Mouse (Mus musculus) hindlimb bud, embryonic 11.5 days (tissue): ENCODE measurements at regions not wholly inside any gene's neighbourhood (a gene's known extent, or its start where the extent isn't known, plus 50 kb on each side); places are given as distances from the start of the nearest gene placed in this dataset.
A peak's percentile ranks its signal among the peaks of the same experiment; 100 is the strongest.

Source experiments
- DNase-seq: peaks from one replicate; pipeline ENCODE4 v3.0.0-alpha.2; 2012; ENCODE audit warnings: low read depth, low spot score; ENCODE audit errors: extremely low spot score

DNA sequence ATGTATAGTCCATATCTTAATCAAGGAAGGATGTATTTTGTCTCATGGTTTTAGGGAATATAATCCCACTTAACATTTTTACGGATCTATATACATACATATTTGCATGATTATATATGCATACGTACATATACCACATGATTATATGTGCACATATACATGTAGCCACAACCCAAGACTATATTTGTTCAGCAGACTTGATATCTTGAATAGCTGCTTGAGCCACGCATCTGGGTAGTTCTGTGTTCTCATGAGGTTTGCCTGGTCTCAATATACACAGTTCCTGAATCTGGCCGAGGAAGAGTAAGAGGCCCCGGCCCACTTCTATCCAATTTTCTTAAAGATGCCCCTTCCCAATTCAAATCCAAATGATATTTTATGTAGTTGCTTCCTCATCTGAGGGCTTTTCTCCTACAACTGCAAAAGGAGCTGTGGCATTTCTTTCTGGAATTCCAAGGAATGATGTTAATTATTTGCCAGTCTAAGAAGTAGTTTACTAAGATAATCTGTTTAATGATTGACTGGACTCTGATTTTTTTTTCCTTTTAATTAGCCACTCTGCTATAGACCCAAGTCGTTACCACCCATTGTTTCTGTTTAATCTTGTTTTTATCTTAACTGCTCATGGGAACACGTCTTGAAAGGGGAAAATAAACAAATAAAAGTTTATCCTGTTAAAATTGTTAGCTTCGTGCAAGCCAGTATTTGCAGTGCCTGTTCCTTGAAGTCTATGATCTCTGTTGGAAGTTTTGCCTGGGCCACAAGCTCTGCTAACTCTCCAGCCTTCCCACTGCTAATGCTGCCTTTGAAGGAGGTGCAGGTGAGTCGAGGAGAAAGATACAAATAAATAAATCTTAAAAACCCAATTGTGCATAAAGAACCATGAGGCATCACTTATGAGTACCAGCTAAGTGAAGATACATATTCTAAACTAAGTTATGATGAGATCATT, 112.9 kb upstream of the Kitl start:
- DNase-seq = no peak

DNA sequence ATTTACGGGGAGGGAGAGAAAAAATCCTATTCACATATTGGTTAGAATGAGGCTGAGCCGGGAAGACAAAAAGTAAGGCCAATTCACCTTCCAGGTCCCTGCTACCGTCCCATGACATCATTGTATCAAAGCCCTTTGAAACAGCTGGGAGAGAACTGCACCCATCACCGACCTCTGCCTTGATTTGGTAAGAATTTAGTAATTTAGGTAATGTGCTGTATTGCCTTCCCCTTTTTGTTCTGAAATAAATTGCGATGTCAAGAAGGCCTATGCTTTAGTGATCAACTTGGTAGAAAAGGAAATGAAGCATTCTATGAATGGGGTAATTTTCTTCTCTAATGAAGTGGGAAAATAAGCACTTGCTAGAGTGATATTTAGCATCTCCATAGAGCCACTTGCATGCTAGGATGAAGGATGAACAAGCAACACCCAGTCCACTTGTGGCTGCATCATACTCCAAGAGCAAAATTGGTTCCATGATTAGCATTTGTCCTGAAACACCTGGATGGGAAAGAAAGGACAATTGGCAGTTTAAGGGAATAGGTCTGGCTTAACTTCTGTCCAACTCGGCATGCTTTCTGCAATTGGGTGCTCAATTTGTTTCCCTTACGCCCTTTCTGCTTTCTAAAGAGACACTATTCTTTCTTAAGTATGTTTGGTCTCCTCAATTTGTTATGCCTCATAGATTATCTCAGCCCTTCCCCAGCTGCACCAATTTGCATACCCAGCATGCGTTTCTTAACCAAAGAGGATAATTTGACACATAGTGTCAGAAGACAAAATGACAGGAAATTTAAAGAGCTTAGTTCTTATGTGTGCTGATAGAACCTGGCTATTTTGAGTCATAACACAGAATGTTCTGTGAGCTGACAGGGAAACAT, 114.2 kb upstream of the Kitl start:
- no peak for DNase-seq

DNA sequence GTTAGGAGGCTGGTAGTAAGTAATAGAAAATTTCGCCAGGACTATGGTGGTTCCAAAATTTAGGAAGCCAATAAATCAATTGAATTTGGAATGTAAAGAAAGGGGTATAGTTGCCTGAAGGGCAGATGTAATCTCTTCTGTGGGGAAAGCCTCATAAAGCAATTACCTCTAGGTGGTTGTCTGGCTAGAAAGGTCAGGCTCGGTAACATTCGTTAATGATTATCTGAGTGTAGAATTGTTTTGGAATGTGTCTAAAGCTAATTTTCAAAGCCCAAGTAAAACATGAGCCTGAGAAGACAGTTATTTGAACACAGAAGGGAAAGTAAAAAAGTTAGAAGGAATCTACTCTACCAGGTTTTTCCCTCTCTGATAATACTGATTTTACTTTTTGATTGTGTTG, 121.4 kb upstream of the Kitl start:
- no peak for DNase-seq

DNA sequence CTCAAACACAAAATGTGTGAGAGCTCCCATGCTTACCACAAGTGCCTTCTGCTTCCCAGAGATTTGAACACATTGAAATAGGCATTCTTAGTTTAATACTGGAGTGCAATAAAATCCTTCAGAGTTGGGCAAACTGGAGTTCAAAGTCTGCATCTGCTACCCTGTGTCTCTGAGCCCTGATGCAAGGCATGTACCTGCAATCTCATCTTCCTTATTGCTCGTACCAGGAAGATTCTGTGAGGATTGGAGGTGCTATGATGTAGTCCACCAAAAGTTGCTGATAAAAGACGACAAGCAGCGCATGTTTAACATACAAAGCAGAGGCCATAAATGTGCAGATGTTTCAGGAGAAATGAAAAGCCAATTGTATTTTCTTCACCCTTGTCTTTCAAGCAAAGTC, 123.5 kb upstream of the Kitl start:
- DNase-seq = no peak

DNA sequence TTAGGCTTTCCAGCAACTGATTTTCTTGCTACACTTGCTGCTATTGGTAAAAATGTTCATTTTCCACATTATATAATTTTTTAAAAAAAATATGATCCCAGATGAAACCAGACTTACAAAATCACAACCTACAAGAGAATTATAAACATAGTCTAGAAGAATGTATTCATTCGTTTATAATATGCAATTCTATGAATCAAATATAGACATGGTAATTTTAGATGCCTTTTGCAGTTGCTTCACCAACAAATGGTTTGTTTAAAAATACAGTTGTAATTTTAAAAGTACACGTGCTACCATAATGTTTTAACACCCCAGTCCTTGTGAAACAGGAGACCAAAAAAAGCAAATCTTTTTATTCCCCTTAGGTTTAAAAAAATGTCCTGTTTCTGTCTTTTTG, 122.4 kb upstream of the Csl start:
- DNase-seq = no peak

DNA sequence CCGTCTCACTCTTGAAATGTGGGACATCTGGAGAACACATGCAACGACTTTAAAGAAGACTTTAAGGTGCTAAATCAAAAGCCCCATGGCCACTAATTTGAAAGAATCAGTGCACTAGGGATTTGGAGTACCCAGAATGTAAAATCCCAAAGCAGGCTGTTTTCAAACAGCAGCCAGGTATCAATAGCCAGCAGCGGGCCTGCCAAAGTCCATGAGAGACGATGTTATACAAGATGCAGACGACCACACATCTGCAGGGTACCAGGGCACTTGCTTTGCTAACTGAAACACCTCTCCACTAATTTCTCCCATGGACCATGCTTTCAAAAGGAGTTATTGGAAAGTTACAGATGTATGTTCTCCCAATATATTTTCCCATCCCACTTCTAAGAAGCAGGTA, 119.9 kb upstream of the Csl start:
- DNase-seq = no peak

DNA sequence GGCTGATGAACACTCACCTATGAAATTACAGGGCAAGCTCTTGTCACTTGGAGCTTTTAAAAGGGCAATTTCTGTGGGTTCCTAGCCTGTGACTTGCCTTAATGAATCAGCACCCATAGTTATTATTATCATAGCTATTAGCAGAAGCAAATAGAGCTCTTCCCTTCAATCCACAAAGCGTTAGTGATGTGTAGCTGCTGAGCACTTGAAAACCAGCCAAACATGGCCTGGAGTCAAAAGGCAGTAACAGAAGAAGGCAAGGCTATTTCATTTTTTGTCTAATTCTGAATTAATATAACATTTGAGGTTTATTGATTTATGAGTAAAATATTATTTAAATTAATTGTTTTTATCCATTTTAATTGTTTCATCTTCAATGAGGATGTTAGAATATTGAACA, 105.3 kb upstream of the Csl start:
- DNase-seq = no peak

DNA sequence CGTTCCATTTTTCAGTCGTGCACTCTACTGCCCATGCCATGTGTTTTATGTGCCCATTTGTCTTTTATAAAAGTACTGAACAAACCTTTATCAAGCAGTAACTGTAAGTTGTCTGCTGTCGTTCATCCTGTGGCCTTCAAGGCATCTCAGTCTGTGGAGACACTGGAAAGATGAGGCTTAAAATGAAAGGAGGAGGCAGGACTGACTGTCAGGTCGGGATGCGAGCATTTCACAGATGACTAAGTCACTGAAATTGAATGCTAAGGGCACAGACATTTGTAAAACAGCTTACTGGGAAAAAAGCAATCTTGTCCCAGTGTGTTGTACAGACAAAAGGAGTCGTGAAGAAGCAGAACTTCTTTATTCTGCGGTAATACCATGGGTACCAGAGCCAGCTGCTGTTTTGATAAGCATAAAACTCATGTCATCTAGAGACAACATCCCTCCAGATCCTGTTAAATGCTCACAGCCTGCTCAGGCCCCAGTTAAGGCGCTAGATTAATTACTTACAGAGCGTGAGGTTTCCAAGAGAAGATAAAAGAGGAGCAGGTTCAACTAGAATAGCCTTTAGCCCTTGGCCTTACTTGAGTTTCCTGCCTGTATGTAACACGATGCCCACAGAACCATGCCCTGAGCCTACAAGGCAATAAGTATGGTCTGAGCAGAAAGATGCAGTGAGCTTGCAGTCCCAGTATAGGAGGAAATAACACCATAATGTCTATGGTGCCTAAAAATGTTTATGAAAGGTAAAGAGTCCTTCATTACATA, 101.0 kb upstream of the Csl start:
- no peak for DNase-seq

DNA sequence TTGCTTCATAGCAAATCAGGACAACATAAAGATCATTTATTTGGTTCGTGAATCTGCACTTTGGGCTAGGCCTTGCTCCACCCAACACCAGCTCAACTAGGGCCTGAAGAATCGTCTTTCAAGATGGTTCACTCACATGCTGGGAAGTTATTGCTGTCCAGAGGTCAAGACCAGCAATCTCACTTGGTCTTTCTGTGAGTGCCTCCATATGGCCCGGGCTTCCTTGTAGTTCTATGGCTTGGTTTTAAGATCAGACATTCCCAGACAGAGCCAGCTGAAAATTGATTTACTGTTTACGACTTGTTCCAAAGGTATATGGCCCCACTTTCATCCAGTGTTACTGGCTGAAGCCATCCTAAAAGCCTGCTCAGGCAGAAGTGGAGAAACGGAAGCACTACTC, 84.7 kb upstream of the Csl start:
- DNase-seq = no peak

DNA sequence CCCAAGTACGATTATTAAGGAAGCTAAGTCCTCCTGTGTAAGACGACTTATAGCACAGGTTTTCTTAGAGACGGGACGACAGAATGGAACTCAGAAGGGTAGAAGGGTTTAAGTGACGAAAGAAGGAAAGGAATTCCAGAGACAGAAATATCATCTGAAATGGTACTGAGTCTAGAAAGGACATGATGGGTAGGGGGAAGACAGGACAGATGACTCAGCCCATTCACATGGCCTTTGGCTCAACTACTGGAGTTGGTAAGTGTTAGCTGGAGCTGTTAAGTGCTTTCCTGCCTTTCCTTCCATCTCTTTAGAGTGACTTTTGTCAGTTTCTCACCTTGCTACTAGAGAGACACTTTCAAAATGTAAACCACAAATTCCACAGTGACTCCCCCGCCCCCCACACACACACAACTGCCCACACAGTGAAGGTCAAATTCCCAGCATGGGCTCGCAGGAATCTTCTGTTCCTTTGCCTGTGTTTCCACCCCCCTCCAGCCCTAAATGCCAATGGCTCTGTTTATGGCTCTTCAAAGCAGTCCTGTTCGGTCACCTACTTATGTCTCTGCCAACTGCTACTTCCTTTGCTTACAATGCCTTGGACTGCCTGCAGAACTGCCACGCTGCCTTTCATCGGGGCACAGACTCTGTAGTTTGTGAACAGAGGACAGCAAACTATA, 81.8 kb upstream of the Csl start:
- no peak for DNase-seq

DNA sequence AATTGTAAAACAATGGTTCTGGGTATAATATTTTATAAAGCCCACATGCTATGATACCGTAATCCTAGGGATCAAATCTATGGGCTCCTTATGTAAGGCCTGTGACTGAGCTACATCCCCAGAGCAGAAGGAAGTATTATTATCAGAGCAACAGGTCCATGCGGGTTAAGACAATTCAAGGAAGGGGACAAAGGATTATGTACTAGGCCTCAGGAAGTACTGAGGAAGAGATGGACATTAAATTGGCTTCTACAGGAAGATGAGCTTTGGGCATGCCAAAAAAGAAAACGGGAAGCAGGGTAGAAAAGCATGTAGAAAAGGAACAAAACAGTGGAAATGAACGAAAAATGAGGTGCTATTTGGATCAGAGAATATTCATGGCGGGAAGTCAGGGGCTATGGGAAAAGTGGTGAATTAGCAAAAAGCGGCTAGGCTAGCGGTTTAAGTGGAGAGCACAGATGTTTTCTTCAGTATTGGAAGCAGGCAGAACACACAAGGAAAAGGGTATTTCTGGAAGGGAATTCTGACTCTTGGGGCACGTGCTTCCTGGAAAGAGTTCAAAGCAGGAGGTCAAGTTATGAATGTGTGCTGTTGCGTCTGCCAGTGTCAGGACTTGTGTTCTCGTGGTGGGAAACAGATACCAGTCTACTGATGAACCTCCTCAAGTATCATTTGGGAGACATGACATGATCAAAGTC, 80.9 kb upstream of the Csl start:
- no peak for DNase-seq

DNA sequence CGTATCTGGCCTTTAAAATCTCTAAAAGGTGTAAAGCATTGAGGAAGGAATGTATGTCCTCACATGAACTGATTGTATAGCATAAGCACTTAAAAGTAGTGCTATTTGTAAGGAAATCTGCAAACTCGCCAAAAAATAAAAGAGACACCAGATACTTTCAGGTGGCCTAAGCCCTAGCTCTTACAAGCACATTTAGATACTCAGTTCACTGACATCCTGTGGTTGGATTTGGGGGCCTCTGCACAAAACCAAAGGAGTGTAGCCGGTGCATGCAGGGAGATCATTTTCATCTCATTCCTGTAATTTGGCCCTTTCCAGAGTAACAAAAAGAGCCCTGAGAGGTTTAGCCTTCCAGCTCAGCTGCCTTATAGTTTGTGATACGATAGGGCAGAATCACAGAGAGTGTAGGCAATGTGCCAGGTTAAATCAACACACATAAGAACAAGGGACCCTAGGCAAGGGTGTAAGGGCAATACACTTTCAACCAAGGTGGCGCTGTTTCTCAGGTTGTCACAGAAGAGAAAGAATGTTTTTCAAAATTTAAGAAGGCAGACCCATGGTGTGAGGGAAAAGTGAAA, 77.5 kb upstream of the Csl start:
- no peak for DNase-seq

DNA sequence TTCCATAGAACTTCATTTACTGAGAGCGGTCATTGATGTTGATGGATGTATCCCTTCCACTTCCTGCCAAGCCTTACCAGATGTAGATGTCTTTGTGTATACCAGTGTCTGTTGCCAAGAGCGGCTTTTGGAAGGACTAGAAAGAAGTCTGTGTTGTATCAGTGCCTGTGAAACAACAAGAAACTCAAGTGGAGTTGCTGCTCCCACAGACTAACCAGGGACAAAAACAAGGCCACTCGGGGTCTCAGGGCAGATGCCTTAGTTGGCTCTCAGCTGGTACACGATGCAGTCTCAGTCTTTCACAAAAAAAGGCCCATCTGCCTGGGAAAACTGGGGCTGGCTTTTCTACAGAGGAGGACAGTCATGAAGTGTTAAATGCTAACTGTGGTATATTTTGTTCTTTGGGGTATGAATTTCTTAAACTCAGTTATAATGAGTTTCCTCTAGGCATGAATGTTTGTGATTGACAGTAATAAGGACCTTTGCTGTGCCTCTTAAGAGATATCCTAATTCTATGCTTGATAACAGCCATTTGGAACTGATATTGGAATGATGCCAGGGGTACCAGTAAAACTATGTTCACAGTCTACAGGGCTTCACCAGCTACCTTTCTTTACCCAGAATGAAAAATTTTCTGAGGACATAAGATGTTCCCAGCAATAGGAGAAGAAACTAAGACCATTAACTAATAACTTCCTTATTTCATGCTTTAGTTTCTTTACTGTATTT, 75.6 kb upstream of the Csl start:
- DNase-seq = no peak

DNA sequence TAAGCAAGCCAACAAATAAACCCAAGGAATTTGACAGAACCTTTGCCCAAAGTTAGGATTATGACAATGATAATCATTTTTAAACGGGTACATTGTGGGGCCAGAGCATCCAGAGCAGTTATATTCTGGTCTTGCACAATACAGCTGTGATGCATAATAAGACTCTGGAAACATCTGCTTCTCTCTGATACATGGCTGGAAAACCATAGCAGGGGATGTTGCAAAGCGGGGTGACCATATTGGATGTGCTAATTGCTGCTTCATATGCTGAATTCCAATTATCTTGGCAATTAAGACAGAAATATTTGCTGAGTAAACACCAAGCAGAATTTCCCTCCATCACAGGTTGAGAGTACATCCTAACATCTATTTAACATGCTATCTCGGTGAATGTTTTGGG, 70.5 kb upstream of the Csl start:
- DNase-seq = no peak

DNA sequence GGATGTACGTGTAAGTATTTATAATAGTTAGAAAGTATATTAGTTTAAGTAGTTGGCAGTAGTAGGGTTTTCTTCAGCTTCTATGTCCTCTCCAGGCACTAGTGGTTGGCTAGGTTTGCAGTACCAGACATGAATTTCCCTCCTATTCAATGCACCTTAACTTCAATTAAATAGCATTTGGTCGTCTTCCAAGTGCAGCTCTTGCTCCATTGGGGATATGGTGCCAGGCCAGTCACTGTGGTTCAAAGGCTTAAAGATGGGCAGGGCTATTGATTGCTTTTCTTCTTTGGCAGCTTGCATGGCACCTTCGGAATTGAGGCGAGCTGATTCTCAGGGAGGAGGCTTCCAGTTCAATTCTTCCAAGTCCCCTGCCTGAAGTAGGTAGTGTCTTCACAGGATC, 68.0 kb upstream of the Csl start:
- no peak for DNase-seq

DNA sequence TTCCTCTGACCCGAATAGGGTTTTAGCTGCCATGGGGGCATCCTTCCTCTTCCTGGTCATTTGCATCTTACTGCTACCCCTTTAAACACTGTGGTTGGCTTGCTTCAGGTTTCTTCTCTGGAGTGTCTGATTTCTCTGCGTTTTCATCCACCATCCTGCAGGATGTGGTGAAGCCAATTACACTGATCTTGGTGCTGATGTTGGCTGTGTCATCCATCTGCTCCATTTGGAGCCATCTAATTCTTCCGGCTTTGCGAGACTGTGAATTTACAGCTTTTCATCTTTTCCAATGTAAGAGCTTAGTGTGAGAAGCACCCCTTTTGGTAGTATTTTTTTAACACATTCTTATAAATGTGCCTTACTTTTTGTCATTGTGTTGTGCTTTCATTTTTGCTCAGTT, 66.4 kb upstream of the Csl start:
- DNase-seq = no peak

DNA sequence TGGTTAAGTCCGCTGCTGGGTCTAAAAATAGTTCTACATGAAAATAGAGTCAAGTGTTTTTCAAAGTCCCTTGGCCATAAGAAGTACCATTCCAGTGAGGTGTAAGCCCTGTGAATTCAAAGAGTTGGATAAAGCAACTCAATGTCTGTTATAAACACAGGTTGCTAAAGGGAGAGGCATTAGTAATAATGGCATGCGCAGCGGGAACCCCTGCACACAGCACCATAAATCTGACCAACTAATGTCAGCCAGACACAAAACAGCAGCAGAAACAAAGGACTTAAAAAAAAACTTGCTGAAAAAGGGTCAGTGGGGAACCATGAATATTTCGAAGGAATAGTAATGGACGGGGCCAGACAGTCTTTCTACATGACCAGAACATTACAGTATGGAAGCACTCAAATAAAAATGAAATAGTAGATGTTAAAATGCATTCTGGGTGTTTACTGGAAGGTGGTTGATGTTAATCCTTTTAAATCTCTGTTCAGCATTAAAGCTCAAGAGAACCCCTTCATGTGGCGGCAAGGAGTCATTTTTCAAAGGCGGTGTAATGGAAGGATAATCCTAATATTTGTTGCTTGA, 52.7 kb upstream of the Csl start:
- peak; percentile 75 for DNase-seq

DNA sequence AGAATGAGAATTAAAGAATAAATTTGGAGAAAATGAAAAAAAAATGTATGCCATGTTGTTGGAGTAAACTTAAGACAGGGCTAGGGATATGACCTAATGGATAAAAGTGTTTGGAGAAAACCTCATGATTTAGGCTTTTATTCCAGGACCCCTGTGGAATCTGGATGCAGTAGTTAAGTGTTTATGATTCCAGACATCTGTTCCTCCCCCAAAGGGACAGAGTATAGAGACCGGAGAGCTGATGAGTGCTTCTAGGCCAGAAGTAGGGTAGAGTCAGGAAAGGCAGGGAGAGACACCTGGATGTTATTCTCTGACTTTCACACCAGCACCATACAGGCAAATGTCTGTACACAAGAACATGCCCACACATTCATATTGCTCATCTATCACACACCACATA, 52.0 kb upstream of the Csl start:
- peak; percentile 24 for DNase-seq
